Mouse (Mus musculus) heart, embryonic 11.5 days (tissue): ENCODE data around the gene Gpkow. TPM values are rescaled to one million over a fixed set of nuclear protein-coding genes. Genes with fewer than 3 reads are reported as not detected.

Source experiments
- ATAC-seq: fragments of 200-750 bp; cut with Nextera tagmentation; replicated peaks from 2 replicates; pipeline ENCODE4 v1.8.0; 2017; ENCODE audit warnings: moderate library complexity; ENCODE audit not compliant: insufficient number of reproducible peaks, low FRiP score, low TSS enrichment
- H3K27ac ChIP-seq: fragments of 300-500 bp; sonication (generic); 2 replicates; pipeline ENCODE4 v1.5.1; 2014; ENCODE audit warnings: mild to moderate bottlenecking, low read depth, low read length
- H3K27me3 ChIP-seq: fragments of 300-500 bp; sonication (generic); 2 replicates; pipeline ENCODE4 v1.6.1; 2014; ENCODE audit warnings: mild to moderate bottlenecking, low read length, mixed read lengths; ENCODE audit not compliant: control insufficient read depth, insufficient read depth
- H3K36me3 ChIP-seq: fragments of 300-500 bp; sonication (generic); 2 replicates; pipeline ENCODE4 v1.6.1; 2014; ENCODE audit warnings: mild to moderate bottlenecking, low read length, moderate library complexity, mixed read lengths; ENCODE audit not compliant: control insufficient read depth, insufficient read depth
- H3K4me1 ChIP-seq: fragments of 300-500 bp; sonication (generic); 2 replicates; pipeline ENCODE4 v1.6.1; 2014; ENCODE audit warnings: low read length; ENCODE audit not compliant: control insufficient read depth, insufficient read depth
- H3K4me2 ChIP-seq: fragments of 300-500 bp; sonication (generic); 2 replicates; pipeline ENCODE4 v1.6.1; 2014; ENCODE audit warnings: mild to moderate bottlenecking, moderate library complexity
- H3K4me3 ChIP-seq: fragments of 300-500 bp; sonication (generic); 2 replicates; pipeline ENCODE4 v1.5.1; 2014; ENCODE audit warnings: low read depth, low read length
- H3K9ac ChIP-seq: fragments of 300-500 bp; sonication (generic); 2 replicates; pipeline ENCODE4 v1.6.1; 2014; ENCODE audit warnings: mild to moderate bottlenecking, low read depth, low read length, moderate library complexity
- H3K9me3 ChIP-seq: fragments of 300-500 bp; sonication (generic); replicated peaks from 2 replicates; pipeline ENCODE4 v1.6.1; 2016; ENCODE audit warnings: low read length; ENCODE audit not compliant: control insufficient read depth
- WGBS: fragments of 180-500 bp; shearing (Covaris S2); extraction: QIAGEN DNeasy Blood & Tissue Kit; methylation state at CpG from one replicate; pipeline ENCODE4 v1.1.7; 2014; ENCODE audit not compliant: insufficient replicate concordance; 5-methylcytosine and 5-hydroxymethylcytosine counted together
- polyA plus RNA-seq: library from polyadenylated mRNA; unstranded; fragments of >200 nt; fragmentation: Nextera tagmentation; extraction: Ambion mirVana; gene quantifications from 2 replicates; pipeline ENCODE4 v1.2.1, GENCODE M21; 2014

Gpkow gene
- polyA plus RNA-seq, 1 experiment from 2014 or later, result 31.2 TPM

- H3K36me3 ChIP-seq, result no peaks in the 10 kb centered on the region
- 68% methylated on average over 21 of the region's 21 CpGs for WGBS
- H3K4me2 ChIP-seq, result no peak overlapping the region
- H3K27ac ChIP-seq, result no peak overlapping the region
- H3K27me3 ChIP-seq, result no peaks in the 10 kb centered on the region
- no peaks in the 10 kb centered on the region for H3K4me1 ChIP-seq
- no peak overlapping the region for H3K9ac ChIP-seq
- no peaks in the 10 kb centered on the region for H3K9me3 ChIP-seq
- no peak for ATAC-seq
- no peak overlapping the region for H3K4me3 ChIP-seq
Measured at GRCm38 (mm10) chrX:7665739-7666502, 31.0 kb upstream of the Gpkow start.

GRCm38 (mm10) chrX:7670390-7670881 lies 26.5 kb upstream of the Gpkow start:
- peak; percentile 70 for ATAC-seq
- WGBS, result 19% methylated on average over 19 of the region's 19 CpGs

GRCm38 (mm10) chrX:7670921-7671623 lies 25.9 kb upstream of the Gpkow start, which contains the start of gene Plp2:
TSS of gene Plp2 (minus strand) at chrX:7671390.
- ATAC-seq, result no peak; the same call in 1 of the 2 replicates
- Histone ChIP-seq H3K27ac (peak within 1 kb of the TSS; percentile 64; the same call in 1 of the 2 replicates), H3K9ac (peak within 1 kb of the TSS; percentile 72), H3K4me1 (peaks cover 5% of the 10 kb centered on the region; the same call in 1 of the 2 replicates), H3K9me3 (no peaks in the 10 kb centered on the region), H3K4me2 (peak within 1 kb of the TSS; percentile 59), H3K4me3 (peak within 1 kb of the TSS; percentile 61), H3K36me3 (no peaks in the 10 kb centered on the region), H3K27me3 (no peaks in the 10 kb centered on the region)
- 18% methylated on average over 36 of the region's 36 CpGs for WGBS

More at GRCm38 (mm10) chrX:7670390-7670881, 26.5 kb upstream of the Gpkow start:
- Histone ChIP-seq H3K4me2 (peak overlapping the region; percentile 59), H3K36me3 (no peaks in the 10 kb centered on the region), H3K27ac (peak overlapping the region; percentile 64; the same call in 1 of the 2 replicates), H3K9me3 (no peaks in the 10 kb centered on the region), H3K4me1 (peaks cover 5% of the 10 kb centered on the region; the same call in 1 of the 2 replicates), H3K4me3 (peak overlapping the region; percentile 61), H3K27me3 (no peaks in the 10 kb centered on the region), H3K9ac (peak overlapping the region; percentile 72)

GRCm38 (mm10) chrX:7672739-7673138 lies 24.2 kb upstream of the Gpkow start:
- Histone ChIP-seq H3K36me3 (no peaks in the 10 kb centered on the region), H3K9ac (no peak overlapping the region), H3K4me2 (no peak overlapping the region), H3K9me3 (no peaks in the 10 kb centered on the region), H3K27me3 (no peaks in the 10 kb centered on the region), H3K4me1 (peaks cover 5% of the 10 kb centered on the region; the same call in 1 of the 2 replicates), H3K4me3 (no peak overlapping the region), H3K27ac (no peak overlapping the region)
- WGBS, result 37% methylated on average over 6 of the region's 6 CpGs
- no peak for ATAC-seq

GRCm38 (mm10) chrX:7673578-7674281 lies 23.2 kb upstream of the Gpkow start:
- Histone ChIP-seq H3K9ac (no peak overlapping the region), H3K4me1 (peaks cover 5% of the 10 kb centered on the region; the same call in 1 of the 2 replicates), H3K27me3 (no peaks in the 10 kb centered on the region), H3K4me2 (peak overlapping the region; percentile 65), H3K4me3 (peak overlapping the region; percentile 36), H3K9me3 (no peaks in the 10 kb centered on the region), H3K27ac (no peak overlapping the region), H3K36me3 (no peaks in the 10 kb centered on the region)
- no peak for ATAC-seq
- WGBS, result 14% methylated on average over 12 of the region's 12 CpGs

- peaks cover 5% of the 10 kb centered on the region; the same call in 1 of the 2 replicates for H3K4me1 ChIP-seq
- H3K4me3 ChIP-seq, result peak overlapping the region; percentile 36
- H3K9me3 ChIP-seq, result no peaks in the 10 kb centered on the region
- peak overlapping the region; percentile 6; the same call in 1 of the 2 replicates for H3K27ac ChIP-seq
- no peaks in the 10 kb centered on the region for H3K36me3 ChIP-seq
- H3K27me3 ChIP-seq, result no peaks in the 10 kb centered on the region
- 24% methylated on average over 28 of the region's 28 CpGs for WGBS
- H3K9ac ChIP-seq, result peak overlapping the region; percentile 52; the same call in 1 of the 2 replicates
- peak overlapping the region; percentile 65 for H3K4me2 ChIP-seq
- ATAC-seq, result no peak; the same call in 1 of the 2 replicates
Measured at GRCm38 (mm10) chrX:7674284-7675000, 22.5 kb upstream of the Gpkow start.

GRCm38 (mm10) chrX:7675001-7675380 lies 21.9 kb upstream of the Gpkow start:
- peak overlapping the region; percentile 65 for H3K4me2 ChIP-seq
- H3K9ac ChIP-seq, result peak overlapping the region; percentile 52; the same call in 1 of the 2 replicates
- H3K4me3 ChIP-seq, result peak overlapping the region; percentile 36
- peaks cover 5% of the 10 kb centered on the region; the same call in 1 of the 2 replicates for H3K4me1 ChIP-seq
- H3K27me3 ChIP-seq, result no peaks in the 10 kb centered on the region
- no peak for ATAC-seq
- no peaks in the 10 kb centered on the region for H3K36me3 ChIP-seq
- WGBS, result 34% methylated on average over 10 of the region's 10 CpGs
- H3K27ac ChIP-seq, result peak overlapping the region; percentile 6; the same call in 1 of the 2 replicates
- no peaks in the 10 kb centered on the region for H3K9me3 ChIP-seq
